Comparison of ENCODE assay signal across 8 mouse cellular contexts in genomic region chr9:96364141-96364838, GRCm38 (mm10). TPM values are rescaled to one million over a fixed set of nuclear protein-coding genes. Genes with fewer than 3 reads are reported as not detected.
DNase-seq lines count a peak whose midpoint lies in the region; ATAC-seq and TF ChIP-seq lines count a peak whose summit lies in the region.

Gene Atp1b3, minus strand, starts transcription at chr9:96364442.

- no peaks in the 10 kb centered on the region for H3K9me3 ChIP-seq in heart, embryonic 11.5 days (replicated peaks; ENCODE audit: control insufficient read depth, low read length)
- H3K9me3 ChIP-seq in kidney, embryonic 16.5 days (ENCODE audit: low read length) = no peaks in the 10 kb centered on the region

- H3K36me3 ChIP-seq in heart, embryonic 11.5 days (ENCODE audit: control insufficient read depth, insufficient read depth, low read length) = no peaks in the 10 kb centered on the region
- no peaks in the 10 kb centered on the region for H3K36me3 ChIP-seq in kidney, embryonic 16.5 days (ENCODE audit: insufficient read depth, low read length)
- H3K36me3 ChIP-seq in liver, adult 2 months (ENCODE audit: control insufficient read depth, insufficient read depth, low read length) = no peaks in the 10 kb centered on the region
- no peaks in the 10 kb centered on the region for H3K36me3 ChIP-seq in myocyte (ENCODE audit: control insufficient read depth, insufficient read depth)
- H3K36me3 ChIP-seq in splenic B cell, adult 2 months (ENCODE audit: control insufficient read depth, insufficient read depth, low read length, poor library complexity, severe bottlenecking) = no peaks in the 10 kb centered on the region

- H3ac ChIP-seq in myocyte (ENCODE audit: control insufficient read depth, insufficient read length) = peak within 1 kb of the TSS; percentile 97

- H3K27ac ChIP-seq in heart, embryonic 11.5 days (ENCODE audit: low read depth, low read length) = peak within 1 kb of the TSS; percentile 97
- H3K27ac ChIP-seq in kidney, embryonic 16.5 days (ENCODE audit: low read length) = peak within 1 kb of the TSS; percentile 94
- H3K27ac ChIP-seq in liver, adult 2 months (replicated peaks; ENCODE audit: insufficient read depth, low read depth, low read length) = peak within 1 kb of the TSS; percentile 68

- DNase-seq in B cell, adult 2 months = peak; percentile 100
- DNase-seq in brain, adult 2 months (ENCODE audit: low read depth, low spot score) = peak; percentile 98
- DNase-seq in liver, adult 2 months (ENCODE audit: extremely low read depth, low read depth, low spot score) = peak; percentile 76
- peak; percentile 98 for DNase-seq in splenic B cell, adult 2 months (ENCODE audit: low read depth, low spot score)

- no peak for TF ChIP-seq CTCF in liver, adult 2 months (IDR thresholded peaks at IDR 0.05; ENCODE audit: low read depth, low read length)

- H3K9ac ChIP-seq in heart, embryonic 11.5 days (ENCODE audit: low read depth, low read length) = peak within 1 kb of the TSS; percentile 91
- peak within 1 kb of the TSS; percentile 87 for H3K9ac ChIP-seq in kidney, embryonic 16.5 days (replicated peaks; ENCODE audit: low read length)
- peak within 1 kb of the TSS; percentile 85 for H3K9ac ChIP-seq in liver, adult 2 months (ENCODE audit: low read depth, low read length)

- under 1% methylated on average over 68 of the region's 81 CpGs for WGBS in heart, embryonic 11.5 days (ENCODE audit: insufficient replicate concordance)
- under 1% methylated on average over 60 of the region's 81 CpGs for WGBS in kidney, embryonic 16.5 days
- WGBS in liver, adult 2 months = under 1% methylated on average over 80 of the region's 81 CpGs

- no peaks in the 10 kb centered on the region for H3K27me3 ChIP-seq in heart, embryonic 11.5 days (ENCODE audit: control insufficient read depth, insufficient read depth, low read length)
- no peaks in the 10 kb centered on the region for H3K27me3 ChIP-seq in kidney, embryonic 16.5 days (ENCODE audit: insufficient read depth, low read length)
- no peaks in the 10 kb centered on the region for H3K27me3 ChIP-seq in liver, adult 2 months (ENCODE audit: control insufficient read depth, insufficient read depth, low read length)
- no peaks in the 10 kb centered on the region for H3K27me3 ChIP-seq in myocyte (ENCODE audit: control insufficient read depth, insufficient read depth, insufficient read length)
- H3K27me3 ChIP-seq in splenic B cell, adult 2 months (ENCODE audit: control insufficient read depth, insufficient read depth, low read length, poor library complexity, severe bottlenecking) = no peaks in the 10 kb centered on the region

- peak; percentile 86 for ATAC-seq in erythroblast, adult 5-6 weeks (replicated peaks; ENCODE audit: low FRiP score, poor library complexity, severe bottlenecking)
- peak; percentile 99 for ATAC-seq in heart, embryonic 11.5 days (replicated peaks; ENCODE audit: insufficient number of reproducible peaks, low FRiP score, low TSS enrichment)
- ATAC-seq in kidney, embryonic 16.5 days (ENCODE audit: low FRiP score, low TSS enrichment) = peak; percentile 98

- H3K79me2 ChIP-seq in liver, adult 2 months (ENCODE audit: control insufficient read depth, insufficient read depth, low read length) = peaks cover 6% of the 10 kb centered on the region; the same call in 1 of the 2 replicates
- peaks cover 43% of the 10 kb centered on the region for H3K79me2 ChIP-seq in myocyte (ENCODE audit: control insufficient read depth, insufficient read depth)

- H3K4me1 ChIP-seq in heart, embryonic 11.5 days (ENCODE audit: control insufficient read depth, insufficient read depth, low read length) = peaks cover 11% of the 10 kb centered on the region
- H3K4me1 ChIP-seq in kidney, embryonic 16.5 days (ENCODE audit: insufficient read depth, low read length) = peaks cover 19% of the 10 kb centered on the region
- H3K4me1 ChIP-seq in liver, adult 2 months (ENCODE audit: control insufficient read depth, insufficient read depth, low read length) = no peaks in the 10 kb centered on the region

- H3K4me2 ChIP-seq in heart, embryonic 11.5 days = peak within 1 kb of the TSS; percentile 83
- peak within 1 kb of the TSS; percentile 64 for H3K4me2 ChIP-seq in kidney, embryonic 16.5 days (replicated peaks; ENCODE audit: low read depth, low read length)
- H3K4me2 ChIP-seq in myocyte (ENCODE audit: low read depth) = peak within 1 kb of the TSS; percentile 91

- peak; percentile 86 for TF ChIP-seq POLR2A in liver, adult 2 months (IDR thresholded peaks at IDR 0.05; ENCODE audit: extremely low read depth, insufficient read depth, low read length)
- peak; percentile 71 for TF ChIP-seq POLR2A in myocyte (IDR thresholded peaks at IDR 0.05; ENCODE audit: insufficient read length, low read depth)

- H3K4me3 ChIP-seq in heart, embryonic 11.5 days (ENCODE audit: low read depth, low read length) = peak within 1 kb of the TSS; percentile 76
- H3K4me3 ChIP-seq in kidney, embryonic 16.5 days (ENCODE audit: low read length) = peak within 1 kb of the TSS; percentile 72
- H3K4me3 ChIP-seq in liver, adult 2 months (ENCODE audit: insufficient read depth, low read depth, low read length) = peak within 1 kb of the TSS; percentile 86
- H3K4me3 ChIP-seq in myocyte = peak within 1 kb of the TSS; percentile 76

TF ChIP-seq in myocyte, 11 proteins besides CTCF, POLR2A, EP300 and RAD21:
- TF ChIP-seq MYOD1 (IDR thresholded peaks at IDR 0.05; ENCODE audit: control insufficient read depth in 1 of 3, insufficient read length in 2 of 3, low read depth in 2 of 3) (peak in 2 of 3 experiments; percentile 19 to 64), MAX (IDR thresholded peaks at IDR 0.05; ENCODE audit: low read depth) (no peak), POLR2AphosphoS2 (IDR thresholded peaks at IDR 0.05; ENCODE audit: insufficient read length, low read depth) (peak; percentile 85), MYOG (IDR thresholded peaks at IDR 0.05; ENCODE audit: control insufficient read depth in 1 of 3, insufficient read depth in 1 of 3, insufficient read length in 2 of 3, low read depth in 2 of 3) (peak in 1 of 3 experiments; percentile 38), REST (IDR thresholded peaks at IDR 0.05; ENCODE audit: insufficient read depth, insufficient read length) (peak; percentile 29), TCF12 (IDR thresholded peaks at IDR 0.05; ENCODE audit: insufficient read depth, poor library complexity, severe bottlenecking) (no peak)

RNA-seq across cellular contexts. Expression of gene Atp1b3, which starts in this region (rescaled TPM):
- total RNA-seq in erythroblast, adult 5-6 weeks (2015; ENCODE audit: low replicate concordance) = 55.0 and 62.6 TPM in 2 replicates
- 44.9 and 64.3 TPM in 2 replicates for total RNA-seq in erythroblast, adult 5-6 weeks (2017; ENCODE audit: low replicate concordance)
- 149 and 177 TPM in 2 replicates for polyA plus RNA-seq in heart, embryonic 11.5 days (2014; fragmentation: Nextera tagmentation; extraction: Ambion mirVana)
- polyA plus RNA-seq in kidney, embryonic 16.5 days (2015; fragmentation: Nextera tagmentation; extraction: Ambion mirVana) = 178 and 186 TPM in 2 replicates
- total RNA-seq in liver, adult 2 months (2014; rRNA removed) = 22.3 and 28.0 TPM in 2 replicates
- polyA plus RNA-seq in liver, adult 2 months (2012; rRNA removed) = 13.5 and 14.7 TPM in 2 replicates
- 102 TPM for polyA plus RNA-seq in myocyte (2012; fragmentation: generic; extraction: Trizol)

Comparison
In these comparisons a context has a peak if more than half of its experiments do, and no peak if none do; other contexts are left out.
1. Peak in every context shown above with its lines: DNase-seq, ATAC-seq, H3K4me3 ChIP-seq and H3K27ac ChIP-seq.